Mouse (Mus musculus) lung, adult 2 months (tissue): ENCODE data around the gene Insc. TPM values are rescaled to one million over a fixed set of nuclear protein-coding genes. Genes with fewer than 3 reads are reported as not detected.
A peak's percentile ranks its signal among the peaks of the same experiment; 100 is the strongest.

Experiments used
- DNase-seq: peaks from one replicate; pipeline ENCODE4 v3.0.0; 2022
- H3K4me1 ChIP-seq: fragments of 200-500 bp; 2 replicates; pipeline ENCODE4 v1.6.1; 2011; ENCODE audit warnings: low read length; ENCODE audit not compliant: control insufficient read depth, insufficient read depth
- H3K4me3 ChIP-seq: fragments of 200-500 bp; replicated peaks from 2 replicates; pipeline ENCODE3; 2011; ENCODE audit warnings: low read depth, mild to moderate bottlenecking, control low read depth, low read length; ENCODE audit errors: extremely low read depth
- CTCF ChIP-seq: fragments of 200-500 bp; IDR thresholded peaks from 2 replicates; pipeline ENCODE4 v1.5.1; 2011; ENCODE audit warnings: mild to moderate bottlenecking, low read length, control low read depth; ENCODE audit not compliant: insufficient read depth
- POLR2A ChIP-seq: fragments of 200-500 bp; IDR thresholded peaks from 2 replicates; pipeline ENCODE4 v1.6.1; 2011; ENCODE audit warnings: low read depth, mild to moderate bottlenecking, control low read depth, low read length, borderline replicate concordance; ENCODE audit errors: extremely low read depth
- WGBS: fragments of 180-500 bp; shearing (Covaris S2); methylation state at CpG from one replicate; pipeline ENCODE4 v1.1.7; 2018; 5-methylcytosine and 5-hydroxymethylcytosine counted together
- polyA plus RNA-seq: library from polyadenylated mRNA; depleted of rRNA; stranded (reverse); fragments of >200 nt; gene quantifications from 2 replicates; pipeline ENCODE4 v1.2.3, GENCODE M21; 2012

Insc gene
- polyA plus RNA-seq, 1 experiment = 0.95 TPM

- Histone ChIP-seq H3K4me1 (no peaks in the 10 kb centered on the region), H3K4me3 (no peak overlapping the region)
- 78% methylated on average over 3 of the region's 3 CpGs for WGBS
- no peak for DNase-seq
- TF ChIP-seq CTCF (no peak), POLR2A (no peak)
These were observed 64.8 kb downstream of the Insc start for GRCm38 (mm10) chr7:114808341-114808740.

GRCm38 (mm10) chr7:114817291-114817806 is 73.9 kb downstream of the Insc start:
- TF ChIP-seq CTCF (peak; percentile 94), POLR2A (no peak)
- DNase-seq = peak; percentile 68
- Histone ChIP-seq H3K4me3 (no peak overlapping the region), H3K4me1 (no peaks in the 10 kb centered on the region)
- WGBS = 14% methylated on average over 6 of the region's 6 CpGs

- 31% methylated on average over 5 of the region's 5 CpGs for WGBS
- no peak overlapping the region for H3K4me3 ChIP-seq
- TF ChIP-seq POLR2A (no peak), CTCF (no peak)
- no peaks in the 10 kb centered on the region for H3K4me1 ChIP-seq
- no peak for DNase-seq
These were observed 74.4 kb downstream of the Insc start for GRCm38 (mm10) chr7:114817879-114818278.

- Histone ChIP-seq H3K4me1 (no peaks in the 10 kb centered on the region), H3K4me3 (no peak overlapping the region)
- DNase-seq = no peak
- TF ChIP-seq POLR2A (no peak), CTCF (no peak)
- 80% methylated on average over 3 of the region's 3 CpGs for WGBS
These were observed 74.9 kb downstream of the Insc start for GRCm38 (mm10) chr7:114818351-114818750.

- TF ChIP-seq POLR2A (no peak), CTCF (no peak)
These were observed 75.3 kb downstream of the Insc start for GRCm38 (mm10) chr7:114818836-114819235.

GRCm38 (mm10) chr7:114822736-114823135 is 79.2 kb downstream of the Insc start:
- no peak for DNase-seq
- 76% methylated on average over 2 of the region's 2 CpGs for WGBS
- TF ChIP-seq CTCF (no peak), POLR2A (no peak)

More at GRCm38 (mm10) chr7:114818836-114819235, 75.3 kb downstream of the Insc start:
- no peak for DNase-seq
- no peak overlapping the region for H3K4me3 ChIP-seq
- H3K4me1 ChIP-seq = no peaks in the 10 kb centered on the region
- WGBS = 65% methylated on average over 8 of the region's 8 CpGs

GRCm38 (mm10) chr7:114827360-114827759 is 83.9 kb downstream of the Insc start:
- no peak for TF ChIP-seq POLR2A
- no peak for TF ChIP-seq CTCF
- DNase-seq = no peak

More at GRCm38 (mm10) chr7:114822736-114823135, 79.2 kb downstream of the Insc start:
- no peaks in the 10 kb centered on the region for H3K4me1 ChIP-seq
- no peak overlapping the region for H3K4me3 ChIP-seq

GRCm38 (mm10) chr7:114832257-114832940 is 88.9 kb downstream of the Insc start:
- 39% methylated on average over 3 of the region's 3 CpGs for WGBS
- no peak for DNase-seq
- TF ChIP-seq POLR2A = no peak
- no peak for TF ChIP-seq CTCF
- H3K4me1 ChIP-seq = no peaks in the 10 kb centered on the region
- H3K4me3 ChIP-seq = no peak overlapping the region

More at GRCm38 (mm10) chr7:114827360-114827759, 83.9 kb downstream of the Insc start:
- H3K4me3 ChIP-seq = no peak overlapping the region
- whole genome bisulfite sequencing = 33% methylated on average over 4 of the region's 4 CpGs
- no peaks in the 10 kb centered on the region for H3K4me1 ChIP-seq

GRCm38 (mm10) chr7:114834504-114834903 is 91.0 kb downstream of the Insc start:
- WGBS = 66% methylated on average over 6 of the region's 6 CpGs
- no peak for DNase-seq
- Histone ChIP-seq H3K4me3 (no peak overlapping the region), H3K4me1 (no peaks in the 10 kb centered on the region)
- TF ChIP-seq CTCF = no peak
- TF ChIP-seq POLR2A = no peak

GRCm38 (mm10) chr7:114837268-114837667 is 93.8 kb downstream of the Insc start:
- Histone ChIP-seq H3K4me3 (no peak overlapping the region), H3K4me1 (no peaks in the 10 kb centered on the region)
- 49% methylated on average over 3 of the region's 3 CpGs for WGBS
- TF ChIP-seq POLR2A (no peak), CTCF (no peak)
- no peak for DNase-seq
